Mouse (Mus musculus) small intestine, adult 2 months (tissue): ENCODE results near the gene Gm45711. TPM values are rescaled to one million over a fixed set of nuclear protein-coding genes. Genes with fewer than 3 reads are reported as not detected.

Experiments
- H3K27ac ChIP-seq: fragments of 200-500 bp; 2 replicates; pipeline ENCODE4 v1.5.1; 2012; ENCODE audit warnings: low read depth, low read length, control low read depth, inconsistent platforms; ENCODE audit not compliant: insufficient read depth
- H3K27me3 ChIP-seq: fragments of 200-500 bp; 2 replicates; pipeline ENCODE4 v1.6.1; 2012; ENCODE audit warnings: mild to moderate bottlenecking, moderate library complexity, low read length, inconsistent platforms; ENCODE audit not compliant: control insufficient read depth, insufficient read depth
- H3K36me3 ChIP-seq: fragments of 200-500 bp; 2 replicates; pipeline ENCODE4 v1.6.1; 2012; ENCODE audit warnings: mild to moderate bottlenecking, low read length, control low read depth, inconsistent platforms; ENCODE audit not compliant: control insufficient read depth, insufficient read depth
- H3K4me1 ChIP-seq: fragments of 200-500 bp; 2 replicates; pipeline ENCODE4 v1.6.1; 2012; ENCODE audit warnings: low read length, inconsistent platforms, mixed read lengths; ENCODE audit not compliant: control insufficient read depth, insufficient read depth, insufficient read length
- H3K4me3 ChIP-seq: fragments of 200-500 bp; 2 replicates; pipeline ENCODE4 v1.5.1; 2012; ENCODE audit warnings: low read depth, mild to moderate bottlenecking, control low read depth, inconsistent platforms, low read length, moderate library complexity
- CTCF ChIP-seq: fragments of 200-500 bp; IDR thresholded peaks from 2 replicates; pipeline ENCODE4 v1.5.1; 2012; ENCODE audit warnings: low read depth, mild to moderate bottlenecking, control low read depth, inconsistent platforms, low read length, moderate library complexity, mixed read lengths; ENCODE audit not compliant: insufficient replicate concordance, insufficient read length; ENCODE audit errors: extremely low read depth
- POLR2A ChIP-seq: fragments of 200-500 bp; IDR thresholded peaks from 2 replicates; pipeline ENCODE4 v1.6.1; 2012; ENCODE audit warnings: low read depth, mild to moderate bottlenecking, control low read depth, inconsistent platforms, low read length, moderate library complexity
- WGBS: fragments of 180-500 bp; shearing (Covaris S2); methylation state at CpG from one replicate; pipeline ENCODE4 v1.1.7; 2018; 5-methylcytosine and 5-hydroxymethylcytosine counted together
- polyA plus RNA-seq: library from polyadenylated mRNA; depleted of rRNA; stranded (reverse); fragments of >200 nt; gene quantifications from 2 replicates; pipeline ENCODE4 v1.2.3, GENCODE M21; 2012; rRNA removed

The Gm45711 gene
- polyA plus RNA-seq, 1 experiment, result not detected

DNA sequence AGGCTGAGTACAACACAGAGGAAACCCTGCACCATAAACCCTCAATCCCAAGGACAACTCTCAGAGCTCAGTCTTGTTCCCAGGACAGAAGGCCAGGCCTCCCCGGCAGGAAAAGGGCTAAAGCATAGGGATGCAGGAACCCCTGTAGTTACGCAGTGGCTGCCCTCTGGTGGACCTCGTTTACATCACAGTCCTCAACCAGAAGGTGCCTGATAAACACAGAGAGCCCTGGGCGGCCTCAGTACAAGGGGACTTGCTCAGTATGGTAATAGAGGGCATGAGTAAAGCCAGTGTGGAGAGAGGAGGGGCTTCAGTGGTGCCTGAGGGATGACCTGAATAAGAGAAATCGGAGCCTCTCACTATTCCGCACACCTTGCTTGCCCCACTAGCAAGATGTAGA, 75.3 kb downstream of the Gm45711 start:
- H3K36me3 ChIP-seq, result peaks cover 9% of the 10 kb centered on the region; the same call in 1 of the 2 replicates
- TF ChIP-seq CTCF, result no peak
- no peak for TF ChIP-seq POLR2A
- 82% methylated on average over 6 of the region's 6 CpGs for WGBS

DNA sequence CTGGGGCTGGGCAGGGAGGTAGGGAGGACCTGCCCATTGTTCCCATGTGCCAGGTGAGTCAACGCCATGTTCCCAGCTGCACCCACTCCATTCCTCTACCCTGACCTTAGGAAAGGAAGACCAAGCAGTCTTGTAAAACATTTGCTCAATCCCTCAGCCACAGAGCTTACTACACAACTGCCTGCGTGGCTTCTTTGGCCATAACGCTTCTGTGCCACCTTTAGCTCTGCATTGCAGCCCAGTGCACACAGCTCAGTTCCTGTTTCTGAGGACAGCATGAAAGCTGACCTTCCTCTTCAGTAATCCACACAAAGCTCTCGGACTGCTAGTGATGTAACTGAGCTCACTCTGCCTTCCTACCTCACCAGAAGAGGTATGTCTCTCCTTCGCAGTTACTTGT, 77.0 kb downstream of the Gm45711 start:
- H3K4me3 ChIP-seq, result no peak overlapping the region
- peaks cover 12% of the 10 kb centered on the region; the same call in 1 of the 2 replicates for H3K36me3 ChIP-seq
- H3K27ac ChIP-seq, result no peak overlapping the region
- H3K4me1 ChIP-seq, result no peaks in the 10 kb centered on the region
- H3K27me3 ChIP-seq, result peaks cover 9% of the 10 kb centered on the region; the same call in 1 of the 2 replicates
- no peak for TF ChIP-seq POLR2A
- 90% methylated on average over 5 of the region's 5 CpGs for WGBS

More for the DNA sequence above, 75.3 kb downstream of the Gm45711 start:
- peaks cover 10% of the 10 kb centered on the region; the same call in 1 of the 2 replicates for H3K27me3 ChIP-seq
- no peak overlapping the region for H3K27ac ChIP-seq
- H3K4me1 ChIP-seq, result no peaks in the 10 kb centered on the region
- H3K4me3 ChIP-seq, result no peak overlapping the region

DNA sequence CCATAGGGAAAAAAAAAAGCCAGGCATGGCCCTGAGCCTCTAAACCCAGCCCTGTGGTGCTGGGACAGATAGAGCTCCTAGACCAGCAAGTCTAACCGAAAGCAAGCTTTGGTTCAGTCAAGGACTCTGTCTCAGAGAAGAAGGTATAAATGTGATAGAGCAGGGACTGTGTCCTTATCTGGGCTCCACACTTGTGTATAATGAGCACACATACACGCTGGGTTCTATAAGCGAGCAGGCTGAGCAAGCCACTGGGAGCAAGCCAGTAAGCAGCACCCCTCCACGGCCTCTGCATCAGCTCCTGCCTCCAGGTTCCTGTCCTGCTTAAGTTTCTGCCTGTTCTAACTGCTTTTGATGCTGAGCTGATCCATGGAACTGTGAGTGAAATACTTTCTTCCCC, 77.8 kb downstream of the Gm45711 start:
- Histone ChIP-seq H3K27ac (no peak overlapping the region), H3K4me1 (no peaks in the 10 kb centered on the region), H3K36me3 (peaks cover 14% of the 10 kb centered on the region; the same call in 1 of the 2 replicates), H3K27me3 (peaks cover 3% of the 10 kb centered on the region; the same call in 1 of the 2 replicates), H3K4me3 (no peak overlapping the region)
- 98% methylated on average over 4 of the region's 4 CpGs for WGBS
- TF ChIP-seq CTCF, result no peak
- TF ChIP-seq POLR2A, result no peak

Other genes with a start within 250 kb of the Gm45711 start
- 6.5 and 13.2 TPM in 2 replicates for gene Cdh5, start 208.5 kb downstream of the Gm45711 start, polyA plus RNA-seq
- 3.0 and 7.4 TPM in 2 replicates for gene Bean1, start 139.6 kb downstream of the Gm45711 start, polyA plus RNA-seq
- gene Tk2, start 61.5 kb downstream of the Gm45711 start, polyA plus RNA-seq, result 5.3 and 5.6 TPM in 2 replicates
- 0.94 and 1.0 TPM in 2 replicates for gene Cklf, start 59.2 kb downstream of the Gm45711 start, polyA plus RNA-seq
- gene Cmtm2a, start 16.9 kb downstream of the Gm45711 start, polyA plus RNA-seq, result not detected in 2 replicates
- 0.13 TPM in 1 of 2 replicates, not detected in the other for gene Cmtm1, start 64 bp upstream of the Gm45711 start, polyA plus RNA-seq
- gene Gm11020, start 11.5 kb upstream of the Gm45711 start, polyA plus RNA-seq, result not detected in 2 replicates
- gene Cmtm2b, start 12.1 kb upstream of the Gm45711 start, polyA plus RNA-seq, result not detected in 2 replicates
- 21.3 and 23.8 TPM in 2 replicates for gene Cmtm3, start 29.3 kb upstream of the Gm45711 start, polyA plus RNA-seq
- gene Cmtm4, start 85.7 kb upstream of the Gm45711 start, polyA plus RNA-seq, result 13.0 and 25.6 TPM in 2 replicates
- gene Dync1li2, start 133.0 kb upstream of the Gm45711 start, polyA plus RNA-seq, result 3.9 and 4.4 TPM in 2 replicates
- 0.06 TPM in 1 of 2 replicates, not detected in the other for gene Terb1, start 199.8 kb upstream of the Gm45711 start, polyA plus RNA-seq
- 1.4 and 3.0 TPM in 2 replicates for gene Nae1, start 224.6 kb upstream of the Gm45711 start, polyA plus RNA-seq
- gene Car7, start 224.6 kb upstream of the Gm45711 start, polyA plus RNA-seq, result 0.98 and 2.1 TPM in 2 replicates